Mouse (Mus musculus) intestine, embryonic 14.5 days (tissue): ENCODE measurements around the gene Ambp. TPM values are rescaled to one million over a fixed set of nuclear protein-coding genes. Genes with fewer than 3 reads are reported as not detected.
A peak's percentile ranks its signal among the peaks of the same experiment; 100 is the strongest.

Experiments used
- ATAC-seq: fragments of 200-750 bp; cut with Nextera tagmentation; replicated peaks from 2 replicates; pipeline ENCODE4 v1.8.0; 2017; ENCODE audit warnings: low read depth, moderate number of reproducible peaks, moderate TSS enrichment, moderate library complexity; ENCODE audit not compliant: low FRiP score, low TSS enrichment
- DNase-seq: peaks from one replicate; pipeline ENCODE4 v3.0.0-alpha.2; 2018; ENCODE audit warnings: low spot score
- H3K27ac ChIP-seq: fragments of 300-500 bp; sonication (generic); 2 replicates; pipeline ENCODE4 v1.5.1; 2014; ENCODE audit warnings: low read depth, mild to moderate bottlenecking, control low read depth
- H3K27me3 ChIP-seq: fragments of 300-500 bp; sonication (generic); replicated peaks from 2 replicates; pipeline ENCODE4 v1.6.1; 2014; ENCODE audit warnings: low read length, control low read depth; ENCODE audit not compliant: control insufficient read depth, insufficient read depth
- H3K36me3 ChIP-seq: fragments of 300-500 bp; sonication (generic); 2 replicates; pipeline ENCODE4 v1.6.1; 2014; ENCODE audit warnings: low read length, control low read depth; ENCODE audit not compliant: control insufficient read depth, insufficient read depth
- H3K4me1 ChIP-seq: fragments of 300-500 bp; sonication (generic); replicated peaks from 2 replicates; pipeline ENCODE4 v1.6.1; 2014; ENCODE audit warnings: low read length, control low read depth, mixed read lengths; ENCODE audit not compliant: control insufficient read depth, insufficient read depth
- H3K4me2 ChIP-seq: fragments of 300-500 bp; sonication (generic); 2 replicates; pipeline ENCODE4 v1.6.1; 2014; ENCODE audit warnings: low read length
- H3K4me3 ChIP-seq: fragments of 300-500 bp; sonication (generic); 2 replicates; pipeline ENCODE4 v1.5.1; 2014; ENCODE audit warnings: low read depth, low read length, control low read depth, mixed read lengths
- H3K9ac ChIP-seq: fragments of 300-500 bp; sonication (generic); 2 replicates; pipeline ENCODE4 v1.6.1; 2014; ENCODE audit warnings: mild to moderate bottlenecking, low read length
- H3K9me3 ChIP-seq: fragments of 300-500 bp; sonication (generic); 2 replicates; pipeline ENCODE4 v1.6.1; 2016; ENCODE audit warnings: low read length, control low read depth; ENCODE audit not compliant: control insufficient read depth
- WGBS: fragments of 180-500 bp; shearing (Covaris S2); extraction: QIAGEN DNeasy Blood & Tissue Kit; methylation state at CpG from one replicate; pipeline ENCODE4 v1.1.7; 2014; 5-methylcytosine and 5-hydroxymethylcytosine counted together
- polyA plus RNA-seq: library from polyadenylated mRNA; unstranded; fragments of >200 nt; fragmentation: Nextera tagmentation; extraction: Ambion mirVana; gene quantifications from 2 replicates; pipeline ENCODE4 v1.2.1, GENCODE M21; 2014

Gene Ambp
- polyA plus RNA-seq, result 17.0 and 53.1 TPM in 2 replicates

DNA sequence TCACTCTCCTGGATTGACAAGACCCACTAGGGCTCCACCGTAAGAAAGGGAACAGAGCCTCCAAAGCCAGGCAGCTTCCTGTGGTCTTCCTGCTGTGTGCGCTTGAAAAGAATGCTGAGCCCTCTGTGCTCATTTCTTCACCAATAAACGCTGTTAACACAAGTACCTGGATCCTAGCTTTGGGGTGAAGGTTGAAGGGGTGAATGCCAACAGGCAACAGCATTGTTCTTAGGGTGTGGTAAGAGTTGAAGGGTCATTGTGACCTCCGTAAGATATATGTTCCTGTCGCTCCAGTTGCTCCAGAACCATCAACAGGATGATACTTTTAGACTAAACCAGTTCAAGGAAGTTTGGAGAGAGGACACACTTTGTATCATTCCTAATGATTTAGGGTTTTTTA lies at the start of gene Ambp:
Gene Ambp, minus strand, starts transcription at position 101 of the 400 bp plus-strand sequence.
- no peak within 1 kb of the TSS for H3K4me3 ChIP-seq
- no peaks in the 10 kb centered on the region for H3K36me3 ChIP-seq
- H3K27ac ChIP-seq, result no peak within 1 kb of the TSS; the same call in 1 of the 2 replicates
- no peaks in the 10 kb centered on the region for H3K9me3 ChIP-seq
- no peak within 1 kb of the TSS for H3K4me2 ChIP-seq
- no peak for DNase-seq
- 67% methylated on average over 5 of the region's 5 CpGs for WGBS
- ATAC-seq, result no peak
- no peak within 1 kb of the TSS for H3K9ac ChIP-seq
- H3K4me1 ChIP-seq, result no peaks in the 10 kb centered on the region
- H3K27me3 ChIP-seq, result no peaks in the 10 kb centered on the region

DNA sequence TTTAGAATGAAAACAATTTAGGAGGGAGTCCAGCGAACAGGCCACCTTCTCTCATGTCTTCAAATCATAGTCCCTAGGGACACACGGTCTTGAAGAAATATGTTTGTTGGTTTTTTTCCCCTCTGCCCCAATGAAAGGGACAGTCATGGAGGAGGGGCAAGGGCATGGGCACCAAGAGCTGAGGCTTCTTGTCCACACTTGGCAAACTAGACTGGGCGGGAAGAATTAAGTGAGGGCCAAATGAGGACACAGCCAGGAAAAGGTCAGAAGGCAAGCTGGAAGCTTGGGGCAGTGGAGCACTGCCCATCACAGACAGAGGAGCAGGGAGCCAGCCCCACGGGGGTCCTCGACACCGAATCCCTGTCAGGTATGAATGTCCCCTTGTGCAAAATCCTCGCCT lies 49.3 kb upstream of the Ambp start:
- H3K9me3 ChIP-seq, result no peaks in the 10 kb centered on the region

DNA sequence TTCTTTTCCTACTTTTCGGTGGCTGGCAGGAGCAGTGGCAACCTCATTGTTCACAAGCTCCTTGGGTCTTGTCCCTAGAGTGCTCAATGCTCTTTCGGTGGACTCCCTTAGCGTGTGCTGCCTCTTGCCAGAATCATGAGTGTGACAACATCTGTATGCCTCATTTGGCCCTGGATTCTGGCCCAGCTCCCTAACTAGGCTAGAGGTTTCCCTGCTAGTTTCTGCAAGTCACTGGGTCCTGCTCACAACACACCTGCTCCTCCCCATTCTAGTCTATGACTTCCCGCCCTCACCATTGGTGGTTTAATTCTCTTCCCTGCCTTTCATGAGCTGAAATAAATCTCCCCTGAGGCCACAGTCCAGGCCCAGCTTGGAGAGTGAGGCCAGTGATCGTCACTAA lies 44.8 kb upstream of the Ambp start:
- ATAC-seq, result no peak
- no peak overlapping the region for H3K4me2 ChIP-seq
- no peak overlapping the region for H3K4me3 ChIP-seq
- WGBS, result 91% methylated on average over 5 of the region's 5 CpGs
- no peaks in the 10 kb centered on the region for H3K4me1 ChIP-seq
- no peak for DNase-seq
- H3K27me3 ChIP-seq, result no peaks in the 10 kb centered on the region
- H3K9ac ChIP-seq, result no peak overlapping the region
- no peaks in the 10 kb centered on the region for H3K9me3 ChIP-seq
- H3K27ac ChIP-seq, result no peak overlapping the region
- no peaks in the 10 kb centered on the region for H3K36me3 ChIP-seq

More for the DNA sequence above, 49.3 kb upstream of the Ambp start:
- H3K4me1 ChIP-seq, result 0 out of 2 replicates have a peak, but pooled peaks cover 4% of the 10 kb centered on the region
- no peak for DNase-seq
- H3K4me3 ChIP-seq, result no peak overlapping the region
- ATAC-seq, result no peak
- H3K36me3 ChIP-seq, result no peaks in the 10 kb centered on the region
- no peak overlapping the region for H3K9ac ChIP-seq
- H3K27ac ChIP-seq, result no peak overlapping the region
- 88% methylated on average over 7 of the region's 7 CpGs for WGBS
- no peak overlapping the region for H3K4me2 ChIP-seq
- no peaks in the 10 kb centered on the region for H3K27me3 ChIP-seq

DNA sequence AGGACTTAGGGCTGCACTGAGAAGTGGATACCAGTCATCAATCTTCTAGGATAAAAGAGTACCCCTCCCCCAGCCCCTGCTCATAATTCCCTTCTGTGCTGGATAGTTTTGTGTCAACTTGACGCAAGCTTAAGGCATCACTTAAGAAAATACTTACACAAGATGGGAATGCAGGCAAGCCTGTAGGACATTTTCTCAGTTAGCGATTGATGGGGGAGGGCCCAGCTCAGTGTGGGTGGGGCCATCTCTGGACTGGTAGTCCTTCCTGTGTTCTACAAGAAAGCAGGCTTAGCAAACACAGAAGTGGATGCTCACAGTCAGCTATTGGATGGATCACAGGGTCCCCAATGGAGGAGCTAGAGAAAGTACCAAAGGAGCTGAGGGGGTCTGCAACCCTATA lies 39.8 kb upstream of the Ambp start:
- H3K9ac ChIP-seq, result no peak overlapping the region
- no peaks in the 10 kb centered on the region for H3K27me3 ChIP-seq
- no peaks in the 10 kb centered on the region for H3K9me3 ChIP-seq
- ATAC-seq (no peak), DNase-seq (no peak)
- no peaks in the 10 kb centered on the region for H3K36me3 ChIP-seq
- no peak overlapping the region for H3K27ac ChIP-seq
- H3K4me3 ChIP-seq, result no peak overlapping the region
- WGBS, result 62% methylated on average over 2 of the region's 2 CpGs
- H3K4me2 ChIP-seq, result no peak overlapping the region
- no peaks in the 10 kb centered on the region; the same call in 1 of the 2 replicates for H3K4me1 ChIP-seq

DNA sequence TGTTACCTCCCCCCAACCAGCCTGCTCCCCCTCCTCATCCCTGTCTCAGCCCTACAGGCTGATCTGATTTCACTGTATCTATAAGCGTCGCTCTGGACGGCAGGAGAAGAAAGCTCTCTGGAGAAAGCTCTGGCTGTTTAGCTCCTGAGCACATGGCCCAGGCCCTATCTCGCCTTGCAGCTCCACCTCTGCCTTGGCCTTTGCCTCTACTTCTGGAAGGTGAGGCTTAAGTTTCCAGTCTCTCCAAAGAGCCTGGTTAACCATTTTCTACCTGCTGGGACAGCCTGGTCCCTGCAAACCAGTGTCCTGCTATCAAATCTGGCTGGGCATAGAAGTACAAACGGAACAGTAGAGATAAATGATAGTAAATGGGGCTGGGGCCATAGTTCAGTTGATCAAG lies 37.0 kb upstream of the Ambp start:
- peak; percentile 59; the same call in 1 of the 2 replicates for ATAC-seq
- Histone ChIP-seq H3K4me3 (no peak overlapping the region), H3K27ac (peak overlapping the region; percentile 43; the same call in 1 of the 2 replicates), H3K9me3 (no peaks in the 10 kb centered on the region), H3K27me3 (no peaks in the 10 kb centered on the region), H3K36me3 (no peaks in the 10 kb centered on the region), H3K9ac (no peak overlapping the region), H3K4me1 (no peaks in the 10 kb centered on the region; the same call in 1 of the 2 replicates), H3K4me2 (no peak overlapping the region)
- no peak for DNase-seq
- WGBS, result 44% methylated on average over 5 of the region's 5 CpGs

DNA sequence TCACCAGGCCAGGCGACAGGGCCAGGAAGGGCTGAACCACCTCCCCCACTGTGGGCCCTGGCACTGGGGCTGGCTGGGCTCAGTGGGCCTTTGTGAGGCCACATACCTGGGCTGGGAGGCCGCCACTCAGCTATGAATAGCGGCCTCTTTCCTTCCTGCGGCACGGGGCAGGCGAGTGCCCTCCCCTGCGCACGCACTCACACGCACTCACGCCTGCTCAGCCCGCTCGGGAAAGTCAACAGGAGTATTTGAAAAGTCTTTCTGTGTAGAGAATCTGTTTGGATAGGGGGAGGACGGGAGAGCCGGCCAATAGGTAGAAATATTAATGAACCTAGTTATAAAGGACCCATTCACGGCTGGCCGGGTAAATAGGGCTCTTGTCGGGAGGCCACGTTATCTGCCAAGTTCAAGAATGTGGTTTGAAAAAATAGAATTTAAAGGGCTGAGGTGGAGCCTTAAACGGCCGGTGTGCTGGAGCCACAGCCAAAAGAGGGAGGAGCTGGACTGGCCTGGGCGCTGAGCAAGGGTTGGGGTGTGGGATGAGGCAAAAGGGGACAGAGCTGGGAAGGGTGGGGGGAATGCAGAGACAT lies 31.8 kb upstream of the Ambp start:
- no peaks in the 10 kb centered on the region; the same call in 1 of the 2 replicates for H3K4me1 ChIP-seq
- peak overlapping the region; percentile 75; the same call in 1 of the 2 replicates for H3K27ac ChIP-seq
- no peaks in the 10 kb centered on the region for H3K9me3 ChIP-seq
- H3K36me3 ChIP-seq, result no peaks in the 10 kb centered on the region
- H3K4me2 ChIP-seq, result no peak overlapping the region
- ATAC-seq (peak; percentile 83), DNase-seq (peak; percentile 63)
- H3K9ac ChIP-seq, result no peak overlapping the region
- no peaks in the 10 kb centered on the region for H3K27me3 ChIP-seq
- WGBS, result 42% methylated on average over 21 of the region's 21 CpGs
- H3K4me3 ChIP-seq, result no peak overlapping the region

DNA sequence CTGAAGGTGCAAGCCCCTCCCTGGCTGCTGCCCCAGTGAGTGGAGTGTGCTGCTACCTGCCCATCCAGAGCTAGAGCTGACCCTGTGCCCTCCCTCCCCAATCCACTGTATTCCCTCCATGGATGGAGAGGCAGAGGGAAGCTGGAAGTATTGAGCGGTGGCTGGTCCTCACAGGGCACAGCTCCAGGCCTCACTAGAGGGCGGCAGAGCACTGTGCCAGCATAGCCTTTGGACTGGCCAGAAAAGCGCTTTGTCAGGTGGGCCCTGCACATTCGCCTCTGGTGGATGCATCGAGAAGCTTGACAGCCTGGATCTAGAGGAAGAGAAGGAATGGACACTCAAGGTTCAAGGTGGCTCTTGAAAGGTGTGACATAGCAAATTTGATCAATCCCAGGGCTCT lies 27.0 kb upstream of the Ambp start:
- 12% methylated on average over 5 of the region's 5 CpGs for WGBS
- H3K9me3 ChIP-seq, result no peaks in the 10 kb centered on the region
- H3K36me3 ChIP-seq, result no peaks in the 10 kb centered on the region
- ATAC-seq, result peak; percentile 84
- peak; percentile 77 for DNase-seq
- H3K27me3 ChIP-seq, result no peaks in the 10 kb centered on the region
- H3K4me2 ChIP-seq, result no peak overlapping the region
- H3K27ac ChIP-seq, result no peak overlapping the region
- no peak overlapping the region for H3K9ac ChIP-seq
- H3K4me1 ChIP-seq, result no peaks in the 10 kb centered on the region
- no peak overlapping the region for H3K4me3 ChIP-seq

DNA sequence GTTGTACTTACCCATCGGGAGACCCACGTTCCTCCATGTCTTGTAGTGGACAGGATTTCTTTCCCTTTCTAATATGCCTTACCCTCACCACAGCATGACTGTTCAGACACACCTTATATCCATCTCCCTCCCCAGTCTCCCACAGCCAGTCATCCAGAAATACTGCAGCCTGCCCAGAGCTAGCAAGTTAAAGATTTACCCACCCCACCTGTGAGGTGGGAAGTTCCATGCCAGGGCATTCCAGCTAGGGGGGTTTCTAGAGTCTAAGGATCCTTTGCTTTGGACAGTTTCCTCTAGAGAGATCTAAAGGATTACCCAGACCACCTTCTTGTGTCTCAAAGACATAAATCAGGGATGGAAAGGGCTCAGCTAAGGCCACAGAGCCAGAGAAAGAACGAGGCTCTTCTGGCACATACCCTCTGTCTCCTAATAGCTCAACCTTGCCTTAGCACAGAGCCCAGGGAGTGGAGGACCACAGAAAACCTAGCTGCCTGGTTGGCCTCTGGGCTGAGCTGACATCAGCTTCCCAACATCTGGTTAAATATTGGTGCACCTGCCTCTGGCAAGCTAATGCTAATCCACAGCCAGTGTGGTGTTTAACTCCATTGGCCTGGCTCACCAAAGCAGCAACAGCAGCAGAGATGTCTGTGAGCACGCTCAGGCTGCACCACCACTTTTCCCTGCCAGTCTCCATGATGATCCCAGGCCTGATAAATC lies 17.5 kb upstream of the Ambp start, which contains the start of gene Kif12:
Gene Kif12, minus strand, starts transcription at position 163 of the 717 bp plus-strand sequence.
- 61% methylated on average over 4 of the region's 4 CpGs for WGBS
- peak within 1 kb of the TSS; percentile 14 for H3K9ac ChIP-seq

More for the DNA sequence above, 17.5 kb upstream of the Ambp start, which contains the start of gene Kif12:
- H3K4me3 ChIP-seq, result peak within 1 kb of the TSS; percentile 37
- peak within 1 kb of the TSS; percentile 45 for H3K4me2 ChIP-seq
- ATAC-seq, result peak; percentile 90
- H3K27me3 ChIP-seq, result 0 out of 2 replicates have a peak, but pooled peaks cover 6% of the 10 kb centered on the region
- H3K27ac ChIP-seq, result peak within 1 kb of the TSS; percentile 63; the same call in 1 of the 2 replicates
- no peaks in the 10 kb centered on the region for H3K9me3 ChIP-seq
- H3K4me1 ChIP-seq, result no peaks in the 10 kb centered on the region
- no peaks in the 10 kb centered on the region for H3K36me3 ChIP-seq
- peak; percentile 73 for DNase-seq
